Mouse (Mus musculus) lung, embryonic 14.5 days (tissue): ENCODE measurements around the gene Serpina3j. TPM values are rescaled to one million over a fixed set of nuclear protein-coding genes. Genes with fewer than 3 reads are reported as not detected.

Experiments
- ATAC-seq: fragments of 200-750 bp; cut with Nextera tagmentation; 2 replicates; pipeline ENCODE4 v1.8.0; 2017; ENCODE audit warnings: mild to moderate bottlenecking, moderate TSS enrichment, moderate library complexity; ENCODE audit not compliant: insufficient read depth
- DNase-seq: peaks from one replicate; pipeline ENCODE4 v3.0.0-alpha.2; 2015
- H3K27ac ChIP-seq: fragments of 300-500 bp; sonication (generic); 2 replicates; pipeline ENCODE4 v1.5.1; 2014; ENCODE audit warnings: low read depth, mild to moderate bottlenecking, moderate library complexity
- H3K27me3 ChIP-seq: fragments of 300-500 bp; sonication (generic); 2 replicates; pipeline ENCODE4 v1.6.1; 2014; ENCODE audit warnings: low read length, control low read depth; ENCODE audit not compliant: insufficient read depth
- H3K36me3 ChIP-seq: fragments of 300-500 bp; sonication (generic); 2 replicates; pipeline ENCODE4 v1.6.1; 2014; ENCODE audit warnings: control low read depth; ENCODE audit not compliant: insufficient read depth
- H3K4me1 ChIP-seq: fragments of 300-500 bp; sonication (generic); 2 replicates; pipeline ENCODE4 v1.6.1; 2014; ENCODE audit warnings: antibody characterized with exemption, control low read depth; ENCODE audit not compliant: insufficient read depth
- H3K4me2 ChIP-seq: fragments of 300-500 bp; sonication (generic); 2 replicates; pipeline ENCODE4 v1.6.1; 2014; ENCODE audit warnings: mild to moderate bottlenecking
- H3K4me3 ChIP-seq: fragments of 300-500 bp; sonication (generic); 2 replicates; pipeline ENCODE4 v1.5.1; 2014; ENCODE audit warnings: low read depth, low read length
- H3K9ac ChIP-seq: fragments of 300-500 bp; sonication (generic); 2 replicates; pipeline ENCODE4 v1.6.1; 2014
- H3K9me3 ChIP-seq: fragments of 300-500 bp; sonication (generic); 2 replicates; pipeline ENCODE4 v1.6.1; 2016; ENCODE audit warnings: low read depth, low read length, control low read depth
- CTCF ChIP-seq: IDR thresholded peaks from 2 replicates; pipeline ENCODE4 v1.5.1; 2016; ENCODE audit warnings: antibody characterized with exemption, low read depth
- WGBS: fragments of 180-500 bp; shearing (Covaris S2); extraction: QIAGEN DNeasy Blood & Tissue Kit; methylation state at CpG from one replicate; pipeline ENCODE4 v1.1.7; 2014; 5-methylcytosine and 5-hydroxymethylcytosine counted together
- polyA plus RNA-seq: library from polyadenylated mRNA; unstranded; fragments of >200 nt; fragmentation: Nextera tagmentation; extraction: Ambion mirVana; gene quantifications from 2 replicates; pipeline ENCODE4 v1.2.1, GENCODE M21; 2014

Serpina3j gene
- polyA plus RNA-seq = not detected in 2 replicates

- no peak within 1 kb of the TSS for H3K9ac ChIP-seq
- no peak within 1 kb of the TSS for H3K4me3 ChIP-seq
- no peak within 1 kb of the TSS for H3K4me2 ChIP-seq
- H3K36me3 ChIP-seq = no peaks in the 10 kb centered on the region
- DNase-seq = no peak
- H3K4me1 ChIP-seq = no peaks in the 10 kb centered on the region
- H3K27ac ChIP-seq = no peak within 1 kb of the TSS
- no peak for TF ChIP-seq CTCF
- H3K9me3 ChIP-seq = no peaks in the 10 kb centered on the region
- 86% methylated on average over 1 of the region's 1 CpGs for WGBS
- ATAC-seq = no peak
- no peaks in the 10 kb centered on the region for H3K27me3 ChIP-seq
Measured at GRCm38 (mm10) chr12:104314253-104314652, at the start of gene Serpina3j. Serpina3j (plus strand) TSS chr12:104314553.

- no peaks in the 10 kb centered on the region for H3K9me3 ChIP-seq
- no peak for TF ChIP-seq CTCF
- no peaks in the 10 kb centered on the region for H3K27me3 ChIP-seq
- no peak overlapping the region for H3K4me2 ChIP-seq
- ATAC-seq (no peak), DNase-seq (no peak)
- H3K36me3 ChIP-seq = no peaks in the 10 kb centered on the region
- no peaks in the 10 kb centered on the region for H3K4me1 ChIP-seq
- 67% methylated on average over 3 of the region's 3 CpGs for WGBS
- H3K4me3 ChIP-seq = no peak overlapping the region
- no peak overlapping the region for H3K9ac ChIP-seq
- H3K27ac ChIP-seq = no peak overlapping the region
Measured at GRCm38 (mm10) chr12:104266374-104266773, 48.0 kb upstream of the Serpina3j start.

DNA sequence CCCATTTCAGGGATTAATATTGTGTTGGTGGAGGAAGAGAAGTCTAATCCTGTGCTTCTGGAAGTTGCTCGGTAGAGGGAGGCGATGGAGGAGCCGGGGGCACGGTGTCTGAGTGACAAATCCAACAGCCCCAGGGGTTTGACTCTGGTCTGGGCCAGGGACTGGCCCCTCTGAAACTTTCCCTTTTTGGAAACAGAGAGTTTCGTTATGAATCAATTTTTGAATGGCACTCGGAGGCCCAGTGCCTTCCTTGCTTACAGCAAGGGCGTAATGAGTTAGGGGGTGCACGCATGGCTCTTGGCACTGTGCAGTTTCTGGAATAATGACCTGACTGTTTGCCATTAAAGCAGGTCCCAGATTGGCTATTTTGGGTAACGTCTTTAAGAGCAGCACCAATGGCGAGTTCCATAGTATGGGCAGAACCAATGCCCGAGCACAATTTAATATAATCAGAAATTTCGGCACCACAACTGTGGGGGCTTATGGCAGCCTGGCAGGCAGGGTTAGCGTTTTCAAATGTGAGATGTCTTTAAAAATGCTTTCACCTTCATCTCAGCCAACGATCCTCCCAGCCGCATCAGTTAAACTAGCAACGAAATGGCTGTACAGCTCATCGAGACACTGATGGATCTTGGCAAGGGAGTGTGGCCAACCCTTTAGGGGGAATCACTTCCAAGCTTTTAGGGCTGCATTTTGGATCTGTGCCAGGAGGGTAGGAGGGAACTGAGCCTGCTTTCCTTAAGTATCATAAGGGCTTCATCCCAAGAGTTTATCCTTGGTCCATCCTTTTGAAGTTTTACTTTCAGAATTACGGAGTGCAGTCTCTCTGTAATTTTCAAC, 35.9 kb upstream of the Serpina3j start:
- no peaks in the 10 kb centered on the region for H3K4me1 ChIP-seq
- DNase-seq (peak; percentile 44), ATAC-seq (no peak)
- no peak overlapping the region for H3K4me2 ChIP-seq
- no peak overlapping the region for H3K27ac ChIP-seq
- TF ChIP-seq CTCF = no peak
- no peak overlapping the region for H3K9ac ChIP-seq
- H3K9me3 ChIP-seq = no peaks in the 10 kb centered on the region
- 82% methylated on average over 18 of the region's 18 CpGs for WGBS
- no peak overlapping the region for H3K4me3 ChIP-seq
- no peaks in the 10 kb centered on the region for H3K27me3 ChIP-seq
- no peaks in the 10 kb centered on the region for H3K36me3 ChIP-seq

DNA sequence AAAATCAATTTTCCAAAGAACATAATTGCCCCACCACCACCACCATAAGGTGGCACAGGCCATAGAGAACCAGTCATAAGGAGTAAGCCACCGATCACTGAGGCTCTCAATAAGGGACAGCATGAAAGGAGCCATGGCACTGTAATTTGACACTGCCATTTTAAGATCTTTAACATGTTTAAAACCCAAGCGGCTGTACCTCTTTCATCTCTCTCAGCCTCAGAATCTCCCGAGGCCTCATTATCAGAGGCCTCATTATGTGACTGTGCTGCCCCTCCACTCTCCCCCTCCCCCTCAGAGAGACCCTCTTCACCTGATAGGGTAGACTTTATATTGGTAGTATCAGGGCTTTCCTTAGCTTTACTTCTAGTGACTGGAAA, 35.3 kb upstream of the Serpina3j start:
- Histone ChIP-seq H3K9me3 (no peaks in the 10 kb centered on the region), H3K36me3 (no peaks in the 10 kb centered on the region), H3K27ac (no peak overlapping the region), H3K4me2 (no peak overlapping the region), H3K4me3 (no peak overlapping the region), H3K4me1 (no peaks in the 10 kb centered on the region), H3K9ac (no peak overlapping the region), H3K27me3 (no peaks in the 10 kb centered on the region)
- ATAC-seq = no peak
- WGBS = 16% methylated on average over 3 of the region's 3 CpGs
- no peak for DNase-seq
- no peak for TF ChIP-seq CTCF

DNA sequence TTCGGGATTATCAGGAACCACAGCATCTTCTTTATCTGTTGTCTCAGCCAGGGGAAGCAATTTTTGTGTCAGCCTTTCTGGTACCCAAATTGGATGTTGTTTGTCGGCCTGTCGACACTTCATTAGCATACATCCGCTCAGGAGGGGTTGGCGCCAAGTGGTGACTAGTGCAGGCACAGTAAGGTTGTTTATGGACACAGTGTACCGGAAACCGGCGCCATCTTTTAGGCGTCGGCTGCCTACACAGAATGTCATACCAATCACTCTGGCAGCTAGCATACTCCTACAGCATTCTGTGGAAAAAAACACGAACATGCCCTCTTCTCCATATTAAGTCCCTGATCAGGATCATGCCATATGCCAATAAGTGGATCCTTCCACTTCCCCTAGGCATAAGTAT, 31.0 kb upstream of the Serpina3j start:
- no peaks in the 10 kb centered on the region for H3K36me3 ChIP-seq
- H3K27me3 ChIP-seq = no peaks in the 10 kb centered on the region
- ATAC-seq (no peak), DNase-seq (no peak)
- no peak overlapping the region for H3K4me2 ChIP-seq
- no peak overlapping the region for H3K27ac ChIP-seq
- no peaks in the 10 kb centered on the region; the same call in 1 of the 2 replicates for H3K9me3 ChIP-seq
- no peaks in the 10 kb centered on the region for H3K4me1 ChIP-seq
- no peak for TF ChIP-seq CTCF
- H3K4me3 ChIP-seq = no peak overlapping the region
- 85% methylated on average over 11 of the region's 11 CpGs for WGBS
- H3K9ac ChIP-seq = no peak overlapping the region

DNA sequence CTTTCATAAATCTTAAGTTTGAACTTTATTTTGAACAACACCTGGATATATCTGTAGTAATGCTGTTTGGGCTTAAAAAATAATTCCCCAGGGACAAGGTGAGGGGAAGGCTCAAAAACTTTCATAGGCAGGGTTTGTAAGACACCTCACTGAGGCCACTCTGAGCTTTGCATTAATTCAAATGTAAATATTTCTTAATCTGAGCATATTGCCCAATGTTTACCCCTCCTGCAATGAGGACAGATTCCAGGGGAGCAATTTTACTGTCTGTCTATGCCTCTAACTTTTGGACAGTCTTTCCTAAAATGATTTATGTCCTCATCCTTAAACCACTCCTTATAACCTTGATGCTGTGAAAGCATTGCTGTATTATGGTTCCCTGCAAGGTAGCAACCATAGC, 26.0 kb upstream of the Serpina3j start:
- Histone ChIP-seq H3K27me3 (no peaks in the 10 kb centered on the region), H3K4me2 (no peak overlapping the region), H3K27ac (no peak overlapping the region), H3K4me1 (no peaks in the 10 kb centered on the region), H3K36me3 (no peaks in the 10 kb centered on the region), H3K9me3 (no peaks in the 10 kb centered on the region; the same call in 1 of the 2 replicates), H3K4me3 (no peak overlapping the region), H3K9ac (no peak overlapping the region)
- DNase-seq (no peak), ATAC-seq (no peak)
- TF ChIP-seq CTCF = no peak

- no peak for ATAC-seq
- no peak overlapping the region for H3K4me3 ChIP-seq
- TF ChIP-seq CTCF = no peak
- H3K27me3 ChIP-seq = no peaks in the 10 kb centered on the region
- no peaks in the 10 kb centered on the region for H3K36me3 ChIP-seq
- no peak overlapping the region for H3K27ac ChIP-seq
- no peaks in the 10 kb centered on the region for H3K4me1 ChIP-seq
- no peak overlapping the region for H3K9ac ChIP-seq
- DNase-seq = no peak
- H3K4me2 ChIP-seq = no peak overlapping the region
- 32% methylated on average over 4 of the region's 4 CpGs for WGBS
- no peaks in the 10 kb centered on the region; the same call in 1 of the 2 replicates for H3K9me3 ChIP-seq
Measured at GRCm38 (mm10) chr12:104289872-104290271, 24.5 kb upstream of the Serpina3j start.
